Mouse (Mus musculus) adrenal gland, postnatal 14 days (tissue): ENCODE data around the gene Zfy2. TPM values are rescaled to one million over a fixed set of nuclear protein-coding genes. Genes with fewer than 3 reads are reported as not detected.

Experiments used
- DNase-seq: peaks from one replicate; pipeline ENCODE4 v3.0.0; 2021; ENCODE audit warnings: mixed read lengths
- long read RNA-seq, 2 experiments: library from polyadenylated mRNA; stranded (forward); transcript quantifications; one replicate each; pipeline ENCODE4 v2.0.0; 2021
- total RNA-seq: library from RNA; stranded (reverse); gene quantifications from 2 replicates; pipeline ENCODE4 v1.2.3, GENCODE M21; 2021

The Zfy2 gene
- not detected in 2 replicates for total RNA-seq
- long read RNA-seq, experiment 1: 0 reads
- long read RNA-seq, experiment 2: 0 reads

- no peak for DNase-seq
These were observed at the start of gene Zfy2 for GRCm38 (mm10) chrY:2170309-2170708. TSS of gene Zfy2 (minus strand) at chrY:2170409.
